Mouse (Mus musculus) hindbrain, postnatal 0 days (tissue): ENCODE results near the gene Stim2. TPM values are rescaled to one million over a fixed set of nuclear protein-coding genes. Genes with fewer than 3 reads are reported as not detected.

ENCODE experiments used
- ATAC-seq: fragments of 200-750 bp; cut with Nextera tagmentation; 2 replicates; pipeline ENCODE4 v1.8.0; 2017; ENCODE audit warnings: mild to moderate bottlenecking, moderate TSS enrichment, moderate library complexity
- DNase-seq: peaks from one replicate; pipeline ENCODE4 v3.0.0-alpha.2; 2015; ENCODE audit warnings: low spot score
- H3K27ac ChIP-seq: fragments of 300-500 bp; sonication (generic); 2 replicates; pipeline ENCODE4 v1.5.1; 2014; ENCODE audit warnings: mild to moderate bottlenecking
- H3K27me3 ChIP-seq: fragments of 300-500 bp; sonication (generic); 2 replicates; pipeline ENCODE4 v1.6.1; 2014; ENCODE audit warnings: low read length, mixed read lengths; ENCODE audit not compliant: insufficient read depth
- H3K36me3 ChIP-seq: fragments of 300-500 bp; sonication (generic); 2 replicates; pipeline ENCODE4 v1.6.1; 2014; ENCODE audit warnings: low read length, mixed read lengths; ENCODE audit not compliant: insufficient read depth
- H3K4me1 ChIP-seq: fragments of 300-500 bp; sonication (generic); 2 replicates; pipeline ENCODE4 v1.6.1; 2014; ENCODE audit warnings: antibody characterized with exemption, low read length, mixed read lengths; ENCODE audit not compliant: insufficient read depth
- H3K4me2 ChIP-seq: fragments of 300-500 bp; sonication (generic); 2 replicates; pipeline ENCODE4 v1.6.1; 2014; ENCODE audit warnings: low read depth, mild to moderate bottlenecking, low read length, moderate library complexity, mixed read lengths
- H3K4me3 ChIP-seq: fragments of 300-500 bp; sonication (generic); 2 replicates; pipeline ENCODE4 v1.5.1; 2014; ENCODE audit warnings: low read length
- H3K9ac ChIP-seq: fragments of 300-500 bp; sonication (generic); replicated peaks from 2 replicates; pipeline ENCODE4 v1.6.1; 2014; ENCODE audit warnings: mild to moderate bottlenecking, low read length, moderate library complexity, mixed read lengths
- H3K9me3 ChIP-seq: fragments of 300-500 bp; sonication (generic); 2 replicates; pipeline ENCODE4 v1.6.1; 2016; ENCODE audit warnings: low read length, mixed read lengths
- CTCF ChIP-seq: IDR thresholded peaks from 2 replicates; pipeline ENCODE4 v1.5.1; 2016; ENCODE audit warnings: antibody characterized with exemption, control low read depth, low read depth
- WGBS: fragments of 180-500 bp; shearing (Covaris S2); extraction: QIAGEN DNeasy Blood & Tissue Kit; methylation state at CpG from one replicate; pipeline ENCODE4 v1.1.7; 2014; 5-methylcytosine and 5-hydroxymethylcytosine counted together
- polyA plus RNA-seq: library from polyadenylated mRNA; unstranded; fragments of >200 nt; fragmentation: Nextera tagmentation; extraction: Ambion mirVana; gene quantifications from 2 replicates; pipeline ENCODE4 v1.2.1, GENCODE M21; 2015
- total RNA-seq: library from RNA; depleted of rRNA; stranded (reverse); fragments of >200 nt; gene quantifications from 2 replicates; pipeline ENCODE4 v1.2.3, GENCODE M21; 2014; rRNA removed

Gene Stim2
- total RNA-seq: 30.6 and 30.9 TPM in 2 replicates
- polyA plus RNA-seq: 32.6 and 33.3 TPM in 2 replicates

GRCm38 (mm10) chr5:53998146-53998742 lies at the start of gene Stim2:
Stim2 (plus strand) TSS chr5:53998499.
- no peaks in the 10 kb centered on the region for H3K9me3 ChIP-seq
- H3K4me1 ChIP-seq: peaks cover 10% of the 10 kb centered on the region; the same call in 1 of the 2 replicates
- TF ChIP-seq CTCF: no peak
- peak within 1 kb of the TSS; percentile 88 for H3K4me2 ChIP-seq
- no peaks in the 10 kb centered on the region for H3K36me3 ChIP-seq
- no peaks in the 10 kb centered on the region for H3K27me3 ChIP-seq
- peak within 1 kb of the TSS; percentile 93 for H3K27ac ChIP-seq
- ATAC-seq (peak; percentile 96), DNase-seq (peak; percentile 97)
- WGBS: under 1% methylated on average over 62 of the region's 71 CpGs
- peak within 1 kb of the TSS; percentile 86 for H3K9ac ChIP-seq
- H3K4me3 ChIP-seq: peak within 1 kb of the TSS; percentile 94

GRCm38 (mm10) chr5:53948606-53949266 lies 49.6 kb upstream of the Stim2 start:
- 0 out of 2 replicates have a peak, but pooled peaks cover 5% of the 10 kb centered on the region for H3K4me1 ChIP-seq
- no peak overlapping the region for H3K4me3 ChIP-seq
- no peaks in the 10 kb centered on the region for H3K9me3 ChIP-seq
- ATAC-seq (no peak), DNase-seq (no peak)
- H3K27me3 ChIP-seq: no peaks in the 10 kb centered on the region
- WGBS: 86% methylated on average over 8 of the region's 8 CpGs
- H3K27ac ChIP-seq: no peak overlapping the region
- no peak overlapping the region for H3K9ac ChIP-seq
- H3K36me3 ChIP-seq: no peaks in the 10 kb centered on the region
- H3K4me2 ChIP-seq: no peak overlapping the region
- TF ChIP-seq CTCF: no peak

GRCm38 (mm10) chr5:53950189-53950588 lies 48.1 kb upstream of the Stim2 start:
- no peaks in the 10 kb centered on the region for H3K36me3 ChIP-seq
- WGBS: 58% methylated on average over 7 of the region's 7 CpGs
- no peak for DNase-seq
- no peak overlapping the region for H3K4me3 ChIP-seq
- no peaks in the 10 kb centered on the region for H3K9me3 ChIP-seq
- no peak overlapping the region for H3K27ac ChIP-seq
- 0 out of 2 replicates have a peak, but pooled peaks cover 5% of the 10 kb centered on the region for H3K4me1 ChIP-seq
- no peak overlapping the region for H3K9ac ChIP-seq
- H3K27me3 ChIP-seq: no peaks in the 10 kb centered on the region
- no peak for ATAC-seq
- no peak overlapping the region for H3K4me2 ChIP-seq
- TF ChIP-seq CTCF: no peak

- DNase-seq: no peak
- no peak overlapping the region for H3K9ac ChIP-seq
- no peaks in the 10 kb centered on the region for H3K9me3 ChIP-seq
- H3K27ac ChIP-seq: no peak overlapping the region
- H3K4me1 ChIP-seq: no peaks in the 10 kb centered on the region
- no peak for ATAC-seq
- no peak for TF ChIP-seq CTCF
- H3K27me3 ChIP-seq: no peaks in the 10 kb centered on the region
- H3K36me3 ChIP-seq: no peaks in the 10 kb centered on the region
- H3K4me3 ChIP-seq: no peak overlapping the region
- no peak overlapping the region for H3K4me2 ChIP-seq
Measured at GRCm38 (mm10) chr5:53953216-53953615, 45.1 kb upstream of the Stim2 start.

- WGBS: 92% methylated on average over 2 of the region's 2 CpGs
- no peak overlapping the region for H3K27ac ChIP-seq
- no peaks in the 10 kb centered on the region for H3K4me1 ChIP-seq
- DNase-seq: no peak
- no peak overlapping the region for H3K9ac ChIP-seq
- TF ChIP-seq CTCF: no peak
- ATAC-seq: no peak
- no peak overlapping the region for H3K4me3 ChIP-seq
- no peaks in the 10 kb centered on the region for H3K36me3 ChIP-seq
- H3K4me2 ChIP-seq: no peak overlapping the region
- no peaks in the 10 kb centered on the region for H3K9me3 ChIP-seq
- no peaks in the 10 kb centered on the region for H3K27me3 ChIP-seq
Measured at GRCm38 (mm10) chr5:53953797-53954196, 44.5 kb upstream of the Stim2 start.

GRCm38 (mm10) chr5:53955966-53956365 lies 42.3 kb upstream of the Stim2 start:
- H3K27ac ChIP-seq: no peak overlapping the region
- H3K36me3 ChIP-seq: no peaks in the 10 kb centered on the region
- H3K9ac ChIP-seq: no peak overlapping the region
- TF ChIP-seq CTCF: no peak
- DNase-seq (no peak), ATAC-seq (no peak)
- no peaks in the 10 kb centered on the region for H3K4me1 ChIP-seq
- no peaks in the 10 kb centered on the region for H3K9me3 ChIP-seq
- H3K4me2 ChIP-seq: no peak overlapping the region
- WGBS: 76% methylated on average over 2 of the region's 2 CpGs
- H3K27me3 ChIP-seq: no peaks in the 10 kb centered on the region
- no peak overlapping the region for H3K4me3 ChIP-seq
